Mouse (Mus musculus) heart, postnatal 0 days (tissue): ENCODE data around the gene Med21.

Experiments used
- CTCF ChIP-seq: IDR thresholded peaks from 2 replicates; pipeline ENCODE4 v1.5.1; 2016; ENCODE audit warnings: antibody characterized with exemption, control low read depth, low read depth
- EP300 ChIP-seq: IDR thresholded peaks from 2 replicates; pipeline ENCODE4 v1.6.1; 2016; ENCODE audit warnings: antibody characterized with exemption, low read depth

DNA sequence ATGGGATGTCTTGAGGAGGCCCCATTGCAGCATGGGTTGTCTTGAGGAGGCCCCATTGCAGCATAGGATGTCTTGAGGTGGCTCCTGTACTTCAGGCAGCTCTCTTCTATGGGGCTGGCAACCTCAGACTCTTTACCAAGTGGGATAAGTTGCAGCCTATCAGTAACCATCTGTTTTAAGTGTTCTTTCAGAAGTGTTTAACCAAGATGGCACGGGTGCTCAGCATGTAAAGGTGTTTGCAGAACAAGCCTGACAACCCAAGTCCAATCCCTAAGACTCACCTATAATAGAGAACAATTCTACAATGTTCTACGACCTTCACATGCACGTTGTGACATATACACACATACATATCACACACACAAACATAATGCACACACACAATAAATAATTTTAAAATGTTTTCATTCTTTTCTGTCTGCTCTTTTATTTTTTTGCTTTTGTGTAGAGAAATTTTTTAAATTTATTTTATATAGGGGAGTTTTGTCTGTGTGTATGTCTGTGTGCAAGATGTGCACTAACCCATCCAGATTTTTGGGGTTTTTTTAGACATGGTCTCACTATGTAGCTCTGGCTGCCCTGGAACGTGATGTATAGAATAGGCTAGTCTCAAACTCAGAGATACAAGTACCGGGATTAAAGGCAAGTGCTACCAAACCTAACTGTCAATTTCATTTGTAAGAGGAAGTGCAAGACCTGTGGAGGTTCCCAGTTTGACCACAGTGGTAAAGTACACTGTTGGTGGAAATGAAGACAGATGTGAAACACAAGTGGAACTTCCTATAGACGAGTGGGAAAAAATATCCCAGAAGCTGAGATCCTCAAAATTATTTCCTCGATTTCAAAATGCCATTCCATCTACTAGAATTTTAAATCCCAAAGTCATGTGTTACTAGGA, 2.0 kb upstream of the Med21 start:
- TF ChIP-seq EP300 (no peak), CTCF (no peak)
